ENCODE assay signal across 8 mouse cellular contexts in genomic region chr3:152106225-152107148, GRCm38 (mm10). TPM values are rescaled to one million over a fixed set of nuclear protein-coding genes. Genes with fewer than 3 reads are reported as not detected.
DNase-seq lines count a peak whose midpoint lies in the region; ATAC-seq lines count a peak whose summit lies in the region.

No protein-coding gene starts in this region.

- peak overlapping the region; percentile 64 for H3K9ac ChIP-seq in forebrain, embryonic 13.5 days
- H3K9ac ChIP-seq in midbrain, embryonic 14.5 days (replicated peaks; ENCODE audit: low read length) = peak overlapping the region; percentile 49

- peak; percentile 19 to 25 for DNase-seq in cerebellum, adult 18-20 months
- no peak for DNase-seq in cerebellum, adult 9-10 months
- peak; percentile 62 for DNase-seq in MN1 (ENCODE audit: low spot score)
- DNase-seq in layer of hippocampus, adult 9-11 months = peak; percentile 80
- DNase-seq in midbrain, embryonic 14.5 days = peak; percentile 67
- DNase-seq in urinary bladder, adult 2 months (ENCODE audit: low spot score) = no peak

- H3K4me2 ChIP-seq in forebrain, embryonic 13.5 days = peak overlapping the region; percentile 96
- H3K4me2 ChIP-seq in midbrain, embryonic 14.5 days (ENCODE audit: low read length) = peak overlapping the region; percentile 93

- no peaks in the 10 kb centered on the region for H3K9me3 ChIP-seq in forebrain, embryonic 13.5 days (replicated peaks)
- H3K9me3 ChIP-seq in midbrain, embryonic 14.5 days (ENCODE audit: control insufficient read depth, low read length) = no peaks in the 10 kb centered on the region

- H3K4me3 ChIP-seq in forebrain, embryonic 13.5 days = peak overlapping the region; percentile 50
- peak overlapping the region; percentile 44 for H3K4me3 ChIP-seq in midbrain, embryonic 14.5 days (replicated peaks; ENCODE audit: low read depth, low read length)

- peak; percentile 54 for ATAC-seq in forebrain, embryonic 13.5 days
- peak; percentile 35; the same call in 1 of the 2 replicates for ATAC-seq in midbrain, embryonic 14.5 days (ENCODE audit: low FRiP score, low TSS enrichment)
- no peak for ATAC-seq in monocyte, adult 5-6 weeks (replicated peaks; ENCODE audit: insufficient number of reproducible peaks, low FRiP score, low TSS enrichment, poor library complexity, severe bottlenecking)

- no peaks in the 10 kb centered on the region for H3K36me3 ChIP-seq in forebrain, embryonic 13.5 days (ENCODE audit: poor library complexity, severe bottlenecking)
- H3K36me3 ChIP-seq in midbrain, embryonic 14.5 days (ENCODE audit: control insufficient read depth, insufficient read depth, low read length) = no peaks in the 10 kb centered on the region; the same call in 1 of the 2 replicates

- 1% methylated on average over 28 of the region's 28 CpGs for WGBS in forebrain, embryonic 13.5 days
- under 1% methylated on average over 28 of the region's 28 CpGs for WGBS in midbrain, embryonic 14.5 days

- no peak overlapping the region for H3K27ac ChIP-seq in forebrain, embryonic 13.5 days
- H3K27ac ChIP-seq in midbrain, embryonic 14.5 days (replicated peaks; ENCODE audit: low read depth, low read length) = peak overlapping the region; percentile 49

- 0 out of 2 replicates have a peak, but pooled peaks cover 19% of the 10 kb centered on the region for H3K27me3 ChIP-seq in forebrain, embryonic 13.5 days
- H3K27me3 ChIP-seq in midbrain, embryonic 14.5 days (ENCODE audit: control insufficient read depth, insufficient read depth, low read length) = no peaks in the 10 kb centered on the region

- peaks cover 27% of the 10 kb centered on the region for H3K4me1 ChIP-seq in forebrain, embryonic 13.5 days
- H3K4me1 ChIP-seq in midbrain, embryonic 14.5 days (ENCODE audit: control insufficient read depth, insufficient read depth, low read length) = peaks cover 10% of the 10 kb centered on the region; the same call in 1 of the 2 replicates

RNA-seq across cellular contexts. Expression of gene Gipc2, which starts 59.5 kb away (rescaled TPM):
- 2.1 and 2.6 TPM in 2 replicates for polyA plus RNA-seq in forebrain, embryonic 13.5 days (2015; fragmentation: Nextera tagmentation; extraction: Ambion mirVana)
- polyA plus RNA-seq in midbrain, embryonic 14.5 days (2014; fragmentation: Nextera tagmentation; extraction: Ambion mirVana) = 9.3 and 11.5 TPM in 2 replicates
- 2.5 to 6.6 TPM in 2 of 3 replicates, not detected in the other for total RNA-seq in monocyte, adult 5-6 weeks (2017)
- polyA plus RNA-seq in urinary bladder, adult 2 months (2012; rRNA removed) = 3.3 and 4.9 TPM in 2 replicates

Comparison
In these comparisons a context has a peak if more than half of its experiments do, and no peak if none do; other contexts are left out.
1. DNase-seq: peak in cerebellum, adult 18-20 months (2 of 2), MN1 (single experiment), layer of hippocampus, adult 9-11 months (single experiment) and midbrain, embryonic 14.5 days (single experiment); none in cerebellum, adult 9-10 months (single experiment) and urinary bladder, adult 2 months (single experiment).